Mouse (Mus musculus) C2C12 (cell line): ENCODE data around the gene Wars2.

Experiments used
- CTCF ChIP-seq: IDR thresholded peaks from one replicate; pipeline ENCODE4 v1.5.1; 2011; ENCODE audit not compliant: control insufficient read depth, insufficient read depth, insufficient read length
- MYOD1 ChIP-seq: IDR thresholded peaks from one replicate; pipeline ENCODE4 v1.6.1; 2011; ENCODE audit warnings: low read depth; ENCODE audit not compliant: control insufficient read depth, insufficient read length
- MYOG ChIP-seq: IDR thresholded peaks from one replicate; pipeline ENCODE4 v1.6.1; 2011; ENCODE audit not compliant: control insufficient read depth, insufficient read length; ENCODE audit errors: extremely low read depth

- TF ChIP-seq CTCF (no peak), MYOG (no peak), MYOD1 (no peak)
Observed at GRCm38 (mm10) chr3:99277973-99278580, 137.2 kb downstream of the Wars2 start.
